Mouse (Mus musculus): ENCODE data around the gene Sema3e.

The Sema3e gene

GRCm38 (mm10) chr5:14073152-14073551 is 48.1 kb downstream of the Sema3e start:
- DNase-seq (ENCODE audit: low spot score), result no peak

DNA sequence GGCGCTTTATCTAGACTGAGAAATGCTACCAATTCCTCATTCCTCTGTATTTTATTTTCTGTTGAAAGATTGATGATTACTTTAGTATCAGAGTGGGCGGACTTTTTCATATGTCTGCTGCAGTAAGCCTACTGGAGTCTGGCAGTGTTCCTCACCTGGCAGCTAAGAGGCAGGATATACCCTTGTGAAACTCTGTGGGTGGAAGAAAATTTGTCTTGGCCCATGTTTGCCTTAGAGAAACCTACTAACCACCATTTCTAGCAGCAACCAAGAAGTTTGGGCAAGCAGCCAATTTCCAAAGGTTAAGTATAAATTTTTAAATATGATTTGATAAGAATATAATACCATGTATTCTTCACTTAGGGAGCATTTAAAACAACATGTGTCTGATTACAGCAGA is 63.0 kb downstream of the Sema3e start:
- no peak for DNase-seq (ENCODE audit: low spot score)

DNA sequence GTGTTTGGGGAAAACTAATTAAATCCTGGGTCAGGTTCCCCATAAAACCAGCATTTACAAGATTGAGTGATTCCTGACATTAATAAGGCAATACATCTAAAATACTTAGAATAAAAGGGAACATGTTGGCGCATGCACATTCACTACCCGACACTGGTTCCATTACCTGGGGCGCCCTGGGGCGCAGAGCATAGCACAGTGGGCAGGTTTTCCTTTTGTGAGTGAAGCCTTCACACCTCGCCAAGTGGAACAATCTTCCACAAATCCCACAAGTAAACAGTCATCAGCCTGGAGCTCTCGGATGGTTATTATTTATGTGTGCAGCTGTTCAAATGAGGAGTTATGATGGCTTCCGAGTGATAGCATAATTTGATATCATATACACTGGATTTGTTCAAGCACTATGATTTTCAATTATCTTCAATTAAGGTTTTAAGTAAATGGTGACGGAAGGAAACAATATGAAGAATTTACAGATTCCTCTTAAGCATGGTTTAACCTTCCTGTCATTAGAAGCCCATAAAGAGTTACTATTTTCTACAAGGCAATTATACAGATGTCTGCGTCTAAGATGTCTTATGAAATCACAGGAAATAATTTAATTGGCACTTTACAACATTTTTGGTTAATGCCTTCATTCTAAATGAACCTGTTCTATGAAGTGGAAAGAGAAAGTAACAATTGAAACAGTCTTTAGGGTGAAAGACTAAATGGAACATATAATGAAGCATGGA is 65.0 kb downstream of the Sema3e start:
- DNase-seq (ENCODE audit: low spot score), result no peak

DNA sequence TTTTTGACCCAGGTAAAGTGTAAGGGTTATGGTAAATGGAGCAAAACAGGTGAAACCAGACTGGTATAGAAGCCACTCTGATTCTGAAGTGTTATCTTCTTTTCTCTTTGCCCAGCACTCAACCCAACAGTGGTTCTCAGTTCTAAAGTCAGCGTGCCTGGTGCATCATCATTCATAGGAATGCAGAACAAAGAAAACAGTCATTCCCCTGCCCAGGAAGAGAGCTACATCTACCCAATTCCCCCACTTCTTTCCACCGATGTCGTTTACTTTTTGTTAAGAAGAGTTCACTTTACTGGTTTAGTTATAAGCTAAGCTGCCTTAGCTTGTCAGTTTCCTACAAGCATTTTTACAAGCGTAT is 65.5 kb downstream of the Sema3e start:
- no peak for DNase-seq (ENCODE audit: low spot score)

DNA sequence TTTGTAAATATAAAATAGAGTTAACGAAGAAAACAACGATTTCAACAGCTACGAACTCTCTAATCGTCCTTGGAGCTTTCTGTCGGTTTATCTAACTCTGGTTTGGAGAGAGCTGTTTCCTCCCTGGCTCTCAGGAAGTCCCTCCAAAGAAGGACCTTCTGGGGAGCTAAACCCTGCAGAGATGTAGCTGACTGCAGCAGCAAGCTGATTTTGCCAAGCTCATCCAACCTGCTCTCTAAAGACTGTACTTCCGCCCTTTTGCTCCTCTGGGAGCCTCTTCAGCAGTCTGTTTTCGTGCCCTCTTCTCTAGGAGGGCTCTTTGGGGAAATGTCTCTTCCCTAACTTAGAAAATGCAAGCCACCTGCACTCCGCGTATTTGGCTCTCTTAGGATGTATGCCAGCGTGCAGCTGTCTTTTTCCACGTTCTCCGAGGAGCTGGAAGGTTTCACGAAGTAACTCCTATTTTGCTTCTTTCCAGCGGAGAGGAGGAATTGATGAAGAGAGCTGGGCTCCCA is 67.2 kb downstream of the Sema3e start:
- no peak for DNase-seq (ENCODE audit: low spot score)

- no peak for DNase-seq (ENCODE audit: low spot score)
These were observed 71.1 kb downstream of the Sema3e start for GRCm38 (mm10) chr5:14096196-14096595.

DNA sequence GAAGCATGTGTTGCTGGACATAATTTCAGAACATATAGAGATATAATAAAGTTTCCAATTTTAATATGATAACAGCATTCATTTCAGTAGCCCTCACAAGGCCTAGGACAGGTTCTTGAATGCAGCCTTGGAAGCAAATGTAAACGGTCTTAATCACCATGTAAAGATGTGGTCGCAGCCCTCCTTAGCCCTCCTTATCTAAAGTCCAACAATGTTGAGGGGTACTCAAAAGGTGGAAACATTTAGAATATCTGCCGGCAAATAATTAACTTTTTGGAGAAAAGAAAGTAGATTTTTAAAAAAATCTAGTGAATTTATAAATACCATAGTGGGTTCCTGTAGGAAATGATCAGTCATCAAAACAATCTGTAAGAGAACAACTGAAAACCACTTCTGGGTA is 73.6 kb downstream of the Sema3e start:
- DNase-seq (ENCODE audit: low spot score), result no peak

DNA sequence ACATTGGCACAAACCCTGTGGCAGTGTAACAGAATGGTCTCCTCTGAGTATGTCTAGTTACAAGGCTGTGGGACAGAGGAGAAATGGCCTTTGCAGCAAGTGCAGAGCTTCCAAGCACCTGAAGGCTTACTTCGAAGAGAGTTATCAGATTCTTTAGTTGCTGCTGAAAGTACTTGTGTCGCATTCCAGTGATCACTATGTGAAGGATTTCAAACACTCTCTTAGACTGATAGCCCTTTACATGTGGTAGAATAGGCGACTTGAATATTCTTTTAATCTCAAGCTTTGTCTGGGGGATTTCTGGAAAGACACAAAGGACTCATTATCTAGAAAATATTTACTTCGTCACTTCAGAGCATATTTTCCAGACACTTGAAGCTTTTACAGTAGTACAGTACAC is 82.3 kb downstream of the Sema3e start:
- DNase-seq (ENCODE audit: low spot score), result no peak

DNA sequence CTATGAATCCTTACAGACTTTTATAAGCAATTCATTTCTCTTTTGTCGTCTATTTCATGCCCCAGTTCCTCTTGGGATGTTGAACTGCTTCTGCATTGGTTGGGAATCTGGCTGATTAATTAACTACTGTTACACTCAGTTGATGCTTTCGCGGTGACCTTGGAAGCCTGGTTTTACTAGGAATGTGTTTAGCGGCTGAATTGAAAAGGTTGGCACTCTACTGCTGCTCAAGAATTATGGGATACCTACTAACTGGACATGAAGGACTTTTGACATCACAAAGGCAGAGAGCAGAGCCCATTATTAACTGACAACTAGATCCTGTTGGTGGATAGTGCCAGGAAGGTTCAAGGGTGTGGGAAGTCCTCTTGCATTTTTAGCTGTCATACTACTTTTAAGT is 83.9 kb downstream of the Sema3e start:
- no peak for DNase-seq (ENCODE audit: low spot score)

DNA sequence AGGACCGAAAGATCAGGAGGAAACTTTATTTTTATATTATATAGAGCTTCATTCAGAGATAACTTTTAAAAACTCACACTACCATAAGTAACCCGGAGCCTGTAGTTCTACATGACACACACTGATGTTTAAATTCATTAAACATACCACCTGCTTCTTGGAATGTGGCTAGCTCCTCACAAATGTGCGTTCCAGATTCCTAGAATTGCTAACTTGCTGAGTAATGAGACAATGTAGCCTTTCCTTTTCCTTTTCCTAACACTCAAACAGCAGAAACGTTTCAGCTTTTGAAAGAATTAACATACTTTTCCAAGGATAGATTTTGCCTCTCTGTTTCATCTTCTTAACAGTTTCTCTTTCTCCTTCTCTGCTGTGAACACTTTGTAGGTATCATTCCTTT is 86.3 kb downstream of the Sema3e start:
- no peak for DNase-seq (ENCODE audit: low spot score)

- no peak for DNase-seq (ENCODE audit: low spot score)
These were observed 96.8 kb downstream of the Sema3e start for GRCm38 (mm10) chr5:14121902-14122301.

DNA sequence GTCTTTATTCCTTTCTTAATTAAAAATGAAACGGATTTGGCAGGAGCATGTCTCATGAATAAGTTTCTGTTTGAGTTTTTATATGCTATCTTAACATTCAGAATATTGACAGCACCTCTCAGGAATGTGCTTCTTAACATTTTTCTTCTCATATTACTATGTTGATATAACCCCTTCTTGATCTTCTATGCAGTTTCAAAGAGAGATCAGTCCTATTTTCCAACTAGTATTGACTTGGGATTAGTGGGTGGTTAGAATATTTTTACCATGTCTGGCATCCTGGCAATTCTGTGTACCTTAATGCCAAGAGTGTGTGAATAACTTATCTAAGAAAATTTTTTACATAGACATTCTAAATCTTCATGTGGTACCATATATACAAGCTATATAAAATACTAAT is 101.5 kb downstream of the Sema3e start:
- DNase-seq (ENCODE audit: low spot score), result no peak

GRCm38 (mm10) chr5:14135929-14136328 is 110.9 kb downstream of the Sema3e start:
- DNase-seq (ENCODE audit: low spot score), result no peak

GRCm38 (mm10) chr5:14138725-14139124 is 113.6 kb downstream of the Sema3e start:
- no peak for DNase-seq (ENCODE audit: low spot score)

DNA sequence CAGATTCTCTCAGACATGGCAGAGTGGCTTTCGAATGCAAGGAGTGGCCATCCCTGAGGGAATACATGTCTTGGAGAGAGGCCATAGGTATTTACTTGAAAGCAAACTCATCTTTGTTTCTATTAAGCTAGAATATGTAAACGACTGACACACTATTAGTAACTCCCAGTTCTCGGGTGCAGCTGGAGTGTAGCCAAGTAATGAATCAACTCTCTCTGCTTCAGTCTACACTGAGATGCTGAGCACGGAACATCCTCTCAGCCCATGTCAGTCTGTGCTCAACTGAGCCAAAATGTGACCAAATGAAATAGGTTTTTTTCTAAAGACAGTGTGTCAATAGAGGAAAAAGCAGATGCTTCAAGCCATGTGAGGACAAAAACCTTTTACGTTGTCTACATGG is 137.5 kb downstream of the Sema3e start:
- no peak for DNase-seq (ENCODE audit: low spot score)

GRCm38 (mm10) chr5:14163280-14163679 is 138.2 kb downstream of the Sema3e start:
- DNase-seq (ENCODE audit: low spot score), result no peak

GRCm38 (mm10) chr5:14167776-14168175 is 142.7 kb downstream of the Sema3e start:
- DNase-seq (ENCODE audit: low spot score), result no peak

GRCm38 (mm10) chr5:14173355-14174183 is 148.5 kb downstream of the Sema3e start:
- no peak for DNase-seq (ENCODE audit: low spot score)

GRCm38 (mm10) chr5:14180571-14180970 is 155.5 kb downstream of the Sema3e start:
- no peak for DNase-seq (ENCODE audit: low spot score)

GRCm38 (mm10) chr5:14182156-14182555 is 157.1 kb downstream of the Sema3e start:
- no peak for DNase-seq (ENCODE audit: low spot score)

DNA sequence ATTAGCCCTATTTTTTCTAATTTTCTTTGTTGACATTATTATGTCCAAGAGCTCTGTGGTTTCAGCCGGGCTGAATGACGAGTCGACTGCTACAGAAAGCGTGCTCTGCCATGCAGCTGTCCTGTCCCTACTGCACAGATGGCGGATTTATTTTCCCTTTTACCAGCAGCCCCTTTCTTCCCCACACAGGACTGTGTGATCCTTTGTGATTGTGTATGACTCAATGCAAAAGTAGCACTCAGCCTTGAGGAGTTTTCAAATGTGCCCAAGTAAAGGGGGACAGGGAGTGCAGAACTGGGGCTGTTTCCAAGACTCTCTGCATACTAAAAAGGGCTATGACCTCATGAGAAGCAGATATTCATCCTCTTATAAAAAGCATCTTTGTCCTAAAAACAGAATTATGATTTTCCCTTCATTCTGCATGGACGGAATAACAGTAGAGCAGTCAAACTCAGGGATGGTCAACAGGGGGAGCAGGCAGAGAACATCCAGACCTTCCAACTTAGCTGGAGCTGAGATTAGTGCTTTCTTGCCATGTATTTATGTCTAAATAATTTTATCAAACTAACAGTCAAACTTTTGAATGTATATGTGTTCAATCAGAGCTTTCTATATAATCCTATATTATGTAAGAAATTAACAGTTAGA is 170.2 kb downstream of the Sema3e start:
- DNase-seq (ENCODE audit: low spot score), result no peak

DNA sequence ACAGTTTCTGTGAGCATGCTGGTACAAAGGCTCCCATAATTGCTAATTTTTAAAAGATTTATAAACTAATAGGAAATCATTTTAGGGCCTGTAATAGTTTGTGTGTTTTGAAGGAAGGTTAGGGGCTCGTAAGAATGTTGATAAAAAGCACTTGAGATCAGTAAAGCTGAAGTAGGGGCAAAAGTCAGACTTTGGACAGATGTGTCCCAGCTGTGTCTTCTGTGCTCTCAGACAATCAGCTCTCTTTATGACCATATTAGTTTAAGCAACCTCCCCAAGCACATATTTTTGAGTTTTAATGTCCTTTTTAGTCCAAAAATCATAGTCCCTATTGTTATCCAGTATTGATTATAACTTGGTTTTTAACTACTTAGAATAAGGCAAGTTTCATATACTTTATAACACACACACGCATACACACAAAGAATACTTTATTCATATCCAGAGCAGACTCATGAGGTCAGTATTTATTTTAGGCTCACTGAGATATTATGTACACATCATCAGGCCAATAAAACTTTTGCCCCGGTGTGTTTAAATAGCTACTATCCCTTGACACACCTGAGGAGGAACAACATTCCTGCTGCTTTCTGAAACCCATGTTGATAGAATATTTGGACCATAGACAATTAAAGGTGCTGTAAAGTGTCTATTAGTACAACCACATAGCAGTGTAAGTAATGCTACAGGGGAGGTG is 173.4 kb downstream of the Sema3e start:
- DNase-seq (ENCODE audit: low spot score), result no peak

All from ovary, postnatal 14 days (tissue).